Mouse (Mus musculus): ENCODE data around the gene Uck1.
A peak's percentile ranks its signal among the peaks of the same experiment; 100 is the strongest.
"Not testable (repeated sequence)": the region's sequence is repeated elsewhere in the genome, so short reads cannot be mapped to it uniquely, and the experiment has no call there.

The Uck1 gene

DNA sequence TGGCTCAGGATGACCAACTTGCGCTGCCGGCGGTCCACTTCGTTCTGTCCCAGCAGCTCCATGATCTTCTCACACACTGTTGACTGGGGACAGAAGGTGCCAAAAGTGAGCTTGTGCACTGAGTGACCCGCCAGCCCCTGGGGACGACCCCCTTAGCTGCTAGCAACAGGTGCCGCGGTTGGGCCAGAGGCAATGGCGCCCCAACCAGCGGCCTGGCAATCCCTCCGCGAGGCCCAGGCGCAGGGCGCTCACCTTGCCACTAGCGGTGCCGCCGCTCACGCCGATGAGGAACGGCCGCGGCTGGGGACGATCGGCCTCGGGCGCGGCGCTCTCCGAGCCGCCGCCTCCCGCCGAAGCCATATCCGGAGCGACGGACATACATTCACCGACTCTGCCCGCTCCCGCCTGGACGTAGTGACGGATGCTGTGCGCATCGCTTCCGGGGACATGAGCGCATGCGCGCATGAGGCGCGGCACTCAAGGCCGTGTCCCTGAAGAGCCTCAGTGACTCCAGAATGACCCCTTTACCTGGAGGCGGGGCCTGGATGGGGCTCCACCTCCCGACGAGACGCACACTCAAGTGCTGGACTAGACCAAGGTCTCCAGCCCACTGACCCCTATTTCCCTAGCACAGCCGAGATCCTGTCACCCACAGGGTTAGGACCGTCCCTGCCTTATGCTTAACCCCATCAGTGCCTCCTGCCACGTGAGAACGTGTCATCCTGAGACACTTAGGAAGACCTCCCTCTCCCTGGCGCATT lies at the start of gene Uck1:
TSS of gene Uck1 (minus strand) at position 503 of the 761 bp plus-strand sequence.
- peak; percentile 95 for DNase-seq (ENCODE audit: low read depth)

DNA sequence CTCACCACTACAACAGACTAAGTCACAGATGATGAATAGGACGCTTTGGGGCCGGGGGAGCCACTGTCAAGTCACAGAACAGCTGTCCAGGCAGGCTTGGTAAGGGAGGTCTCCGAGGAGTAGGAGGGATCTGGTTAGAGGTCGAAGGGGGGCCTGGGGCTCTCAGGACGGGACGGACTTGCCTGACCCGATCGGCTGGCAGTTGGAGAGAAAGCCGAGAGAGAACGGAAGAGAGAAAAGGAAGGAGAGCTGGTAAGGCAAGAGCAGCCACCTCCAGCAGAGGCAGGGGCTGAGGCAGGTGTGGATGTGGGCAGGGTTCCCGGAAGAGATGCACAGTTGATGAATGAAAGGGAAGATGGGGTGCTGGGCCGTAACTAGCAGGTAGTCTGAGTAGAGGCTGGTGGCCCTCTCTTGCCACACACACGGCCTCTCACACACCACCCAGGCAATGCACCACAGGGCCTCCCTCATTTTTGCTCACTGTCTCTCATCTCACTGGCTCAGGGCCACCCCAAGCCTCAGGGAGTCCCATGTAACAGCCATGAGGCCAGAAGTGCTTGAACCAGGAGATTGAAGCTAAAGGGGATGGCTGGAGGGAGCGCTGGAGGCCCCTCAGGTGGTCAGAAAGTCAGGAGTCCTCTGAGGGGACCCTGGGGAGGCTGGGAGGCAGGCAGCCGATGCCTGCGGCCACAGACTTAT lies 49.1 kb upstream of the Uck1 start:
- no peak for DNase-seq (ENCODE audit: low read depth)

DNA sequence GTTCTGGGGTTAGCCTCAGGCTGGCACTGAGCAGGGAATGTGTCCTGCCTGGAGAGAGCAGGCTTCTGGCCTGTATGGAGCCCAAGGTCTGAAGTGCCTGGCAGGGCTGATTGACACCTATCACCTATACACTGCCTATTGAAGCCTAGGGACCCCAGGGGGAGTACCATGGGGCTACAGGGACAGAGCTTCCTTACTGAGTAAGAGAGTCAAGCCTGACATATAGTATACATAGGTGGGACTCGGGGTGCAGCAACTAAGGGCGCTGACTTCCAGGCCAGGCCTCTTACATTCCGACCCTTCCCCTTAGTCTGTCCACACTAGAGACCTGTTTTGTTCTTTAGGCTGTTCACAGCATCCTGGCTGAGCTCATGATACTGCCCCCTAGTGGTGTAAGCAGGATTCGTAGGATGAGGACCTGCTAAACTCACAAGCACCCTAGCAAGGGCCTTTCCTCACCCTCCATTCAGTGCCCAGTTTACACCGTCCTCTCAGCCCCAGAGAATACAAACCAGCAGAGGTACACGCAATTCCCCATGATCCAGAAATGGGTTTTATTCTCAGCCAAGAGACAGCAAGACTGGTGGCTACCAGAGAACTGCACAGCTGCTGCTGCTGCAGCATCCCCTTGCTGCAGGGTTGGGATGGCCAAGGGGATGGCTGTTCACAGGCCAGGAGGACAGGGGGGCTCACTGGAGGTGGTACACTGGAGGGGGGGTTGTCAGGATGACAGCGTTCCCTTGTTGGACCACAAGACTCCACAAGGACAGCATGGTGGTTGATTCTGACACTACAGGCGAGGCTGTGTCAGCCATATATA lies 48.2 kb upstream of the Uck1 start:
- DNase-seq (ENCODE audit: low read depth): peak; percentile 88

DNA sequence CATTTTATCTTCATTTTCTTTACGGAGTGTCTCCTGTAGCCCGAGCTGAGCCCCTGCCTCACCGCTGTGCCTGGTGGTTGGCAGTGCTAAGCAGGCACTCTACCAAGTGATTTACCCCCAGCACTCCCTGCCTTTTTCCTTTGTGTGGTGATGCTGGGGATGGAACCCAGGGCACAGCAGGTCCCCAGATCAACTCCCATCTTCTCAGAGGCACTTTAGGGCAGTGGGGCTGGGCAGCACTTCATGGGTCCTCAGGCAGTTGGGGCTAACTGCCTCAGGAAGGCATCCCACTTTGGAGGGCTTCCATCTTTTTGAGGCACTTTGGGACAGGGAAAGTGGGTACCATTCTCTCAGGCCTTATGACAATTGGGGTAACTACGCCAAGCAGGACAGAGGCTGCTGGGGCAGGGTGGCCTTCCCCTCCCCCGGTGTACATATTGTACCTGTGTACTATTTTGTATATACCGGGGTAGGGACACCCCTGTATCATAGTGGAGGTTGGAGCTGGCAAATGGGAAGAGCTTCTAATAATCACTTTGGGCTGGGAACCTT lies 47.4 kb upstream of the Uck1 start:
- no peak for DNase-seq (ENCODE audit: low read depth)

DNA sequence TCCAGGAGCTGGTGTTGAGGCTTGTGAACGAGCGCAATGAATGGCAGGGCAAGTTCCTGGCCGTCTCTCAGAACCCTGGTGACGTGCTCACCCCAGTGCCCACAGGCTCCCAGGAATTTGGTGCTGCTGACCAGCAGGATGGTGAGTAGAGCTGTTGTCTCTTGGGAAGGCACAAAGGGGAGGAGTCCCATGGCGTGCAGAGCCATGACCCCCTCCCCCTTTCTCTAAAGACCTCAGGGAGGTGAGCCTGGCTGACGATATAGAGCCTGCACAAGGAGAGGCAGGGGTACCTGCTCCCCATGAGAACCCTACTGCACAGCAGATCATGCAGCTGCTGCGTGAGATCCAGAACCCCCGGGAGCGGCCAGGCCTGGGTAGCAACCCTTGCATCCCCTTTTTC lies 46.2 kb upstream of the Uck1 start:
- DNase-seq (ENCODE audit: low read depth): no peak

DNA sequence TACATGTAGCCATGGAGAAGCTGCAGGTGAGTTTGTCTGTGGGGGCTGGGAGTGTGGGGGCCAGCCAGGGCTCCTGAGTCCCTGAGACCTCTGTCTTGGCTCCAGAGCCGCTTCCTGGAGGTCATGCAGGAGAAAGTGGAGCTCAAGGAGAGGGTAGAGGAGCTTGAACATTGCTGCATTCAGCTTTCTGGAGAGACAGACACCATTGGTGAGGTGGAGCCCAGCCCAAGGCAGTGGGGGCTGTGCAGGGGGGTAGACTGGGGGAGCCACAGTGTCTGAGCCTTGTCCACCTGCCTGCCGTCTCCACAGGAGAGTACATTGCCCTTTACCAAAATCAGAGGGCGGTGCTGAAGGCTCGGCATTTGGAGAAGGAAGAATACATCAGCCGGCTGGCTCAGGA lies 45.7 kb upstream of the Uck1 start:
- DNase-seq (ENCODE audit: low read depth): no peak

DNA sequence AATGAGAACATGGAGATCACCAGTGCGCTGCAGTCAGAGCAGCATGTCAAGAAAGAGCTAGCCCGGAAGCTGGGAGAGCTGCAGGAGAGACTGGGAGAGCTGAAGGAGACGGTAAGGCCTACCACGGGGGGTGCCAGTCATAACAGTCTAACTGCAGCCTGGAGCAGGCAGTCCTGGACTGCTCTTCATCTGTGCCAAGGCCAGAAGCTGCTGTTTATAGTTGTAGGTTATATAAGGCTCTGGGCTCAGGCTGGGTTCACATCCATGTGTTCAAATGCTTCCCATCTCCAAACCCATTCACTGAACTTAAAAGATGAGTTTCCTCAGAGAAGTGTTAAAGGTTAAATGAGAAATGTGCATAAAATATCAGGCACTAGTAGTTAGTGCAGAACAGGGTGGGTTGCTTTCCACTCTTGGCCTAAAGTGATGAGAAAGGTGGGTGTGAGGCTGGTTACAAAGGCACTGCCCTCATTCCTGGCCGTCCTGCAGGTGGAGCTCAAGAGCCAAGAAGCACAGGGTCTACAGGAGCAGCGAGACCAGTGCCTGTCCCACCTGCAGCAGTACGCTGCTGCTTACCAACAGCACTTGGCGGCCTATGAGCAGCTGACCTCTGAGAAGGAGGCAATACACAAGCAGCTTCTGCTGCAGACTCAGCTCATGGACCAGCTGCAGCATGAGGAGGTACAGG lies 44.3 kb upstream of the Uck1 start:
- peak; percentile 83 for DNase-seq (ENCODE audit: low read depth)

DNA sequence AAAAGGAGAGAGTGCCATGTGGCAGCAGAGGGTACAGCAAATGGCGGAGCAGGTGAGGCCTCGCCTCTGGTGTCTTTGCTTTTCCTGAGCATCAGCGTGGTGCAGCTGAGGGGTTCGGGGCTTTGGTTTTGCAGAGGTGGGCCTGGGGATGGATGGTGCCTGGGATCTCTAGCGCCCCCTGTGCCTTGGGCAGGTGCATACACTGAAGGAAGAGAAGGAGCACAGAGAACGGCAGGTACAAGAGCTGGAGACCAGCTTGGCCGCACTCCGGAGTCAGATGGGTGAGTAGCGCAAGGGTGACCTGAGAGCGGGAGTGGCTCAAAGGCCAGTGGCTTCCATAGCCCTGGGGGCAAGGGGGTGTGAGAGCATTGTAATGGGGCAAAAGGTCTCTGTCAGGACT lies 43.0 kb upstream of the Uck1 start:
- DNase-seq (ENCODE audit: low read depth): no peak

DNA sequence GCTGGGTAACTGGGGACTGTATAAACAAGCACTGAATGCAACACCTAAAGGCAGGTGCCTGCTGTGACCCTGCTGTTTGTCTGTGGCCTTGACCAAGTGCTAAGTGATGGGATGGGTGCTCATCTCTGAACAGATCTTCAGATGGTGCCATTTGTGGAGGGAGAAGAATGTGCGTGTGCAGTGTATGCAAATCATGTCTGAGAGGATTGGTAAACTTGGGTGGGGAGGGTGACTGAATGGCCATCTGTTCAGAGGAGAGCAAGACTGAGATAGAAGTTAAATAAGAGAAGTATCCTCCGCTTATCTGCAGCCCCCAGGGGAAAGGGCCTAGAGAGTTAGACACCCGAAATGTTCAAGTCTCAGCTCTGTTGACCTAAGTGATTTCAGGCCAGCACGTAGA lies 39.5 kb upstream of the Uck1 start:
- DNase-seq (ENCODE audit: low read depth): no peak

DNA sequence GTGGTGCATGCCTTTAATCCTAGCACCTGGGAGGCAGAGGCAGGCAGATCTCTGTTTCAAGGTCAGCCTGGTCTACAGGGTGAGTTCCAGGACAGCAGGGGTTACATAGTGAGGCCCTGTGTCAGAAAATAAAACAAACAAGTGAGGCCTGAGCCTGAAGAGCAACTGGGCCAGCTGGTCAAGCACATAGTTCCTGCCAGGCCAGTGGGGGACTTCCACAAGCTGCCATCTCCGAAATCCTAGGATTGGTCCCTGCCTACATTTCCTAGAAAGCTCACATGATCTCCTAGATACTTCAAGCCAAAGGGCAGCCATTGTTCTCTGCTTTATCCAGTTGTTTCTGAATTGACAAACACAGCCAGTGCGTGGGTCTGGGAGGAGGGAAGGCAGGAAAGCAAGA lies 35.9 kb upstream of the Uck1 start:
- not testable (repeated sequence) for DNase-seq (ENCODE audit: low read depth)

DNA sequence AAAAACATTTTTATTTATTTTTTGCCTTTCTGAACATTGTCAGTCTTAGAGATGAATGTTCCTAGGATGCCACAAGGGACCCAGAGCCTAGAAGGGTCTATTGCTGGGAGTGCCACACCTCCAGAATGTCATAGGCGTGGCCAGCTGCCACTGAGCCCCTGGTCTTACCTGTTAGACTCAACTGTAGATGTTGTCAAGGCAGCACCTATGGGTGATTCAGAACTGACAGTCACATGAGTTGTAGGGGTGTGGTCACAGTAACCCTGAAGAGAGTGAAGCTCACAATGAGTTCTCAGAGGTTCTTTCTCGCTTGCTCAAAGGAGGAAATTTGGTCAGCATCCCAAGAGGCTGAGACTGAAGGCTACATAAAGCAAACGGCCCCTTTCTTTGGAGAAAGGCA lies 35.3 kb upstream of the Uck1 start:
- DNase-seq (ENCODE audit: low read depth): no peak

DNA sequence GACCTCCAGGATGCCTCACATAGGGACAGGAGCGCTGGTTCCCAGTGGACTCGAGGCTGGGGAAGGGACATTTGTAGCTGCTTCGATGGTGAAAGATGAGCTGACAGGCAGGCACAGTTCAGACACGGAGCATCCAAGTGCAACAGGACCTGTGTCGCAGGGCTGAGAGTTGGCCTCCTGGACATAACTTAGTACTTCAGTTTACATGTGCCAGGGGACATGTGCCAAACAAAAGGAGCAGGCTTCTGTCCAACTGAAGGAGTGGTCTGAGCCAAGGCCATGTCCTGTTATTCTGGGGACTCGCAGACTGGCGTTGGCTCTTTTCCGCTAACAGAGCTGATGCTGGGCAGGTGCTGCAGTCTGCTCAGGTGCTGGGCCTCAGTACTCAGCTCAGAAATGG lies 34.4 kb upstream of the Uck1 start:
- no peak for DNase-seq (ENCODE audit: low read depth)

DNA sequence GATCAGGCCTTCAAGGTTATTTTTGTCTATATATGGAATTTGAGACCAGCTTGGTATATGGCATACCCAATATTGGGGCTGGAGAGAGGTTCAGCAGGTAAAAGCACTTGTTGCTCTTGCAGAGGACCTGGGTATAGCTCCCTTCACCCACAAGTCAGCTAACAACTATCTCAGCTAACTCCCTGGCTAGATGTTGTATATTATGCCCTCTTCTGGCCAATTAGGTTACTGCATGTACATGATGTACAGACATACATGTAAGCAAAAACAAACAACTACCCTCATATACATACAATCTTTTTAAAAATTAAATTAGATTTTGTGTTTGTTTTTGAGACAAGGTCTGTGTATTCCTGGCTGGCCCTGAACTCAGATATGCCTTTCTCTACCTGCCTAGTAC lies 29.6 kb upstream of the Uck1 start:
- DNase-seq (ENCODE audit: low read depth): peak; percentile 85

DNA sequence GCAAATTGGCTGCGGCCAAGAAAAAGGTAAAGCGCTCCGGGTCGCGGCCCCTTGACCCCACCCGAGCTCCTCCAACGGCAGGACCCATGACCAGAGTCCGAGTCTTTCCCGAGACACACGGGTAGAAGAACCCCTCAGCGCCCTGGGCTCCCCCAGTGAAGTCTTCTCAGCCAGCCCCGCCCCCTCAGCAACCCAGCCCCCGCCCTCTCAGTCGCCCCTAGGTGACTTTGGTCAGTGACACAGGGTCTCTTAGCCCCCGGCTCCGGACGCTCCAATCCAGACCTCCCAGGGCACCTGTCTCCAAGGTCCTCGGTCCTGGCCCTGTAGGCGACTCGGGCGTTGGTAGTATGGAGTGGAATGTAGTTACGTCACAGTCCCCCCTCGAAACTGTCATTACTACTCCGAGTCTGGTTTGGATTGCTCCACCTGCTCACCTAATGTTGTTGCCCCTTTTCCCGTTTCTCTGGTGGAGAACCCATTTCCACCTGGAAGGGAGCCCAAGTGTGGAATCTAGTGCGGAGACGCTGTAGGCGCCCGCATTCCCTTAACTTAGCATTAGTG lies 28.5 kb upstream of the Uck1 start:
- DNase-seq (ENCODE audit: low read depth): peak; percentile 54

DNA sequence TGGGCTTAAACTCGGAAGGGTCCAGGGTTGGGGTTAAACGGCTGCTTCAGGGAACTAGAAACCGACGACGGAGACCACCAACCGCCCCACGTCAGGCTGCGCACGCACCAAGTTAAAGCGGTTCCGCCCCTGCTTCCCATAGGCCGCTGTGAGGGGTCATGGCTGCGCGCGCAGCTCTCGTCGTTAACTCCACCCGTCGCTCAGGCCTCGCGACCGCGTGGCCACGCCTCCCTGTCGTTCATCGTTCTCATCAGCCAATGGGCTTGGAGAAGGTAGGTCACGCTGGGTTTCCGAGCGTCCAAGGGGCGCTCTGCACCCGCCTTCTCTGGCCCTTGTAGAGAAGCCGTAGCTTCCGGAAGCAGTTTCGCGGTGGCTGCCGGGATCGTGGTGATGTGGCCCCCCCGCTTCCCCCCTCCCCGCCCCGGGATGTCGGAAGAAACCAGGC lies 28.0 kb upstream of the Uck1 start, which contains the start of gene Swi5:
TSS of gene Swi5 (minus strand) at position 153 of the 445 bp plus-strand sequence.
- DNase-seq (ENCODE audit: low read depth): peak; percentile 100

DNA sequence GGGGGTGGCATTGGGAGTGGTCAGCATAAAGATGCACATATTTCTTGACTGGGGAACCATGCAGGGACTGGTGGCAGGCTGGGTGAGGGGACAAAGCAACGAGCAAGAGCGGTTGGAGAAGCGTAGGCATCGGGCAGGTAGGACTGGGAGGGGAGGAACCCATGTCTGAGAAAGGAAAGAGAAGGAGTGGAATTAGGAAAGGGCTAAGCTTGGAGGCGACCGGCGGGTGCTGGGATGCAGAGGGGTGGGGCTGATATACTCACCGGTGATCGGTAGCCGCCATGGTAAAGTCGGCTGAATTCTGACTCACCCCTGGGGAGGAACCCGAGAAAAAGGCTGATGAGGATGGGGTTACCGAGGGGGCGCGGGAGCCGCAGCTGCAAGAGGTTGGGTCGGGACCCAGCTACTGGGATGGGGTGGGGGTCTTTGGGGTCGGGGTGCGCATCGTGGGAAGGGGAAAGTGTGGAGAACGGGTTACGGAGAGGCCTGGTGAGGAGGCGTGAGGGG lies 27.4 kb upstream of the Uck1 start, which contains the start of gene Golga2:
TSS of gene Golga2 (plus strand) at position 51 of the 507 bp plus-strand sequence.
- peak; percentile 61 for DNase-seq (ENCODE audit: low read depth)

DNA sequence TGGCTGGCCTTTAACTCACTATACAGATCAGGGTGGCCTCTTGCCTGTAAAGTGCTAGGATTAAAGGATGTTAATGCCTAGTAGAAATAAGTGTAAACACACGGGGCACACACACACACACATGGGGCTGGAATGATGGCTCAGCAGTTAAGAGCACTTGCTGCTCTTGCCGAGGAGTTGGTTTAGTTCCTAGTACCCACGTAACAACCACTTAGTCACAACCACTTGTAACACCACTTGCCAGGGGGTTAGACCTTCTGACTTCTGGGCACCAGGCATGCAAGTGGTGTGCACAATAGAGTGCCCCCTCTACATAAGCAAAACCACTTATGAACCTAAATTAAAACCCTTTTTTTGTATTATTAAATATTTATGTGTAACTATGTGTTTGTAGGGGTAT lies 24.0 kb upstream of the Uck1 start:
- no peak for DNase-seq (ENCODE audit: low read depth)

DNA sequence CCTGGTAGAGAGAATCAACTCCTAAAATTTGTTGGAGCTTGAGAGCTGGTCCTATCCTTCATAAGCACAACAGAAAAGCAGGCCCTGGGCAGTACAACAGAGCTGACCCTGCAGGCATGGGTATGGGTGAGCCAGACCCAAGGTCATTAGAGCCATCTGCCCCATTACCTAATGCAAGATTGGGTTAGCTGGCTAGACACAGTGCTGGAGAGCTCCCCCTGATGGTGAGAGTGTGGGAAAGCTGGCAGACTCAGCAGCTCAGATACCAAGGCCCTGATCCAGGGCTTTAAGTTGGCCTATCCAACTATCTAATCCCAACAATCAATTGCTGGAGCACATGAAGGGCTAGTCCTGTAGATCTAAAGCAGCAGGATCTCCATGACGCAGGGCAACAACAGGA lies 22.8 kb upstream of the Uck1 start:
- peak; percentile 71 for DNase-seq (ENCODE audit: low read depth)

DNA sequence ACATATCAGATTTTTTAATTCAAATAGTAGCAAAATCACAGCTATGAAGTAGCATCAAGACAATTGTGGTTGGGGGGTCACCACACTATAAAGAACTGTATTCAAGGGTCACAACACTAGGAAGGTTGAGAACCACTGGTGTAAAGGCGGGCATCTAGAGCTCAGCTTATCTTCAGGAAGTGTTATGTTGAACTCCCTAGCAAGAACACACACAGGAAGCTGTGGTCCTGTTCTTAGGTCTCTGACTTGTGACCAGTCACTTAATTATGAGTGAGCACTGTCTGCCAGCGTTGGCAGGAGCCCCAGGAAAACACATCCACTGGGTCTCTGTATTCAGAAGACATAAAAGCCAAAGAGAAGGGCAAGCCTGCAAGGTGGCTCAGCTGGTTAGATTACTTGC lies 22.3 kb upstream of the Uck1 start:
- no peak for DNase-seq (ENCODE audit: low read depth)

DNA sequence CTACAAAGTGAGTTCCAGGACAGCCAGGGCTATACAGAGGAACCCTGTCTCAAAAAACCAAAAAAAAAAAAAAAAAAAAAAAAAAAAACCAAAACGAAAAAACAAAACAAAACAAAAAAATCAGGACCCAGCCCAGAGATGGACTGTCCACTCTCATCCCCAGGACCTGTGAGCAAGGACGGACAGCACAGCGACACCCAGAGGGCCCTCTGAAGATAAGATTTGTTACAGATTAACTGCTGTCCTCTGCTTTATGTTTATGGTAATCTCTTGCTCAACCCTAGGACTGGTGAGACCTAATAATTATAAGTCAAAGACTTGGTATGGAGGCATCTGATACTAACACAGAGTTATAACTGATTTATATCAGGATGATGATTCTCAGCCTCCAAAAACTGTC lies 15.9 kb upstream of the Uck1 start:
- no peak for DNase-seq (ENCODE audit: low read depth)

DNA sequence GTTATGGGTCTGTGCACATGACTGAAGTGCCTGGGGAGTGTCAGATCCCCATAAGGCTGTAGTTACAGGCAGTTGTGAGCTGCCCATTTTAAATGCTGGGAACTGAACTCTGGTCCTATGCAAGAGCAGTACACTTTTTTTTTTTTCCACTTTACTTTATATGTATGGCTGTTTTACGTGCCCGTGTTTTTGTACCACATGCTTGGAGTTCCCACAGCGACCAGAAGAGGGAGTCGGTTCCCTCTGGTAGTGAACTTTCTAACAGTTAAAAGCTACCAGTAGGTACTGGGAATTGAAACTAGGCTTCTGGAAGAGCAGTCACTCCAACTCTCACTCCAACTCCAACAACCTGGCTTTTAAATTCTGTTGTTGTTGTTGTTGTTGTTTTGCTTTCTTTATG lies 676 bp upstream of the Uck1 start:
- DNase-seq (ENCODE audit: low read depth): peak; percentile 75
